Mouse (Mus musculus): ENCODE results near the gene Vkorc1l1. TPM values are rescaled to one million over a fixed set of nuclear protein-coding genes. Genes with fewer than 3 reads are reported as not detected.

The Vkorc1l1 gene
- polyA plus RNA-seq, 1 experiment from 2014 or later, result 31.3 TPM

DNA sequence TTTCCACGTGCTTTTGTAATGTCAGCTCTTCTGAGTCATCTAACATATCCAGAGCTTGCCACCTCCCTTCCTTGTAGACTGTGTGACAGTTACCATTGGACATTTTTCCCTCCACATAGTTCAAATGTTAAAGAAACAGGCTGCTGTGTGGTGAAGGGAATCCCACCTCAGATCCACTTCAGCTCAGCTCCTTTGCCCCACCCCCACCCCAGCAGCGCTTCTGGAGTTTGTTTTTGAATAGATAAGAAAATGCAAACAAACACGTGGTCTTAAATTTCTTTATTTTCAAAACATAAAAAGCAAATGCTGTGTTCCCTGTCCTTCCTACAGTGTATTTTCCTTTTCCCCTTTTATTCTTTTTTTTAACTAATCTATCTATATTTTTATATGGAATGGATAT lies 38.4 kb downstream of the Vkorc1l1 start:
- no peak for ATAC-seq (ENCODE audit: low FRiP score, low TSS enrichment)
- no peaks in the 10 kb centered on the region for H3K4me1 ChIP-seq (ENCODE audit: control insufficient read depth, insufficient read depth, low read length)
- H3K27ac ChIP-seq (replicated peaks; ENCODE audit: low read depth, low read length), result no peak overlapping the region
- H3K4me3 ChIP-seq (replicated peaks; ENCODE audit: low read depth, low read length), result no peak overlapping the region
- no peaks in the 10 kb centered on the region for H3K27me3 ChIP-seq (ENCODE audit: control insufficient read depth, insufficient read depth, low read length)
- peaks cover 24% of the 10 kb centered on the region for H3K36me3 ChIP-seq (ENCODE audit: control insufficient read depth, insufficient read depth, low read length)
- no peaks in the 10 kb centered on the region for H3K9me3 ChIP-seq (ENCODE audit: control insufficient read depth, low read length)
- no peak overlapping the region for H3K9ac ChIP-seq (replicated peaks; ENCODE audit: low read length)
- DNase-seq, result no peak
- 82% methylated on average over 3 of the region's 3 CpGs for WGBS
- no peak overlapping the region for H3K4me2 ChIP-seq (ENCODE audit: low read length)

DNA sequence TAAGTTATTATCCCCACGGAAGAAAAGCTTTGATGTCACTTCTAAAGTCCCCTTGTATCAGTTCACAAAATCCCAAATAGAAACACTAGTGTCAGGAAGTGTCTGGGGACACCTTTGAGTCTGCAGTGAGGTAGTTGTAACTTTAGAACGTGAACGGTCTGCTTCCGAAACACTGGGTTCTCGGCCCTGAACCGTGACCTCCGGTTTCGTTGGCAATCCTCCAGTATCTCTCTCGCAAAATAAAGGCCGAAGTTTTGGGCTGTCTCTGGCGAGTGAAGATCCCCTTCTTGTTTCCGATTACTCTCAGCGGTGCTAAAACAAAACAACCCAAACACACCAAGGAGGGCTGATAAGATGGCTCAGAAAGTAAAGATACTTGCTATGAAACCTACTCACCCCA lies 47.6 kb downstream of the Vkorc1l1 start:
- WGBS, result 90% methylated on average over 13 of the region's 13 CpGs
- H3K4me1 ChIP-seq (ENCODE audit: control insufficient read depth, insufficient read depth, low read length), result no peaks in the 10 kb centered on the region

DNA sequence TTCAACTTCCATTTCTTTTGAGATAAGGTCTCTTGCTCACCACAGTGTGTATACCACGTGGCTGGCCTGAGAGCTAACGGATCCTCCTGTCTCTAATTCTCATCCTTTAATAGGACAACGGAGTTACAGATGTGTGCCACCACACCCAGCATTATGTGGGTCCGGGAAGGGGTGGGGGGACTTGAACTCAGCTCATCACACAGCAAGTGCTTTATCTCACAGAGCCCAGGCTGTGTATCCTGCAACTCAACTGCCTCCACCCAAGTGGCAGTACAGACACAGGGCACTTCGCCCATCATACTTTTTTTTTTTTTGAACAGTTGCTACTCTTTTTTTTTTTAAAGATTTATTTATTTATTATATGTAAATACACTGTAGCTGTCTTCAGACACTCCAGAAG lies 50.1 kb downstream of the Vkorc1l1 start:
- H3K4me2 ChIP-seq (ENCODE audit: low read length), result no peak overlapping the region
- ATAC-seq (ENCODE audit: low FRiP score, low TSS enrichment), result no peak
- no peak overlapping the region for H3K4me3 ChIP-seq (replicated peaks; ENCODE audit: low read depth, low read length)
- no peak overlapping the region for H3K9ac ChIP-seq (replicated peaks; ENCODE audit: low read length)
- peaks cover 7% of the 10 kb centered on the region; the same call in 1 of the 2 replicates for H3K36me3 ChIP-seq (ENCODE audit: control insufficient read depth, insufficient read depth, low read length)
- H3K27ac ChIP-seq (replicated peaks; ENCODE audit: low read depth, low read length), result no peak overlapping the region
- no peaks in the 10 kb centered on the region for H3K27me3 ChIP-seq (ENCODE audit: control insufficient read depth, insufficient read depth, low read length)
- no peaks in the 10 kb centered on the region for H3K4me1 ChIP-seq (ENCODE audit: control insufficient read depth, insufficient read depth, low read length)
- no peaks in the 10 kb centered on the region for H3K9me3 ChIP-seq (ENCODE audit: control insufficient read depth, low read length)
- DNase-seq, result no peak
- WGBS, result 96% methylated on average over 5 of the region's 5 CpGs

More for the DNA sequence above, 47.6 kb downstream of the Vkorc1l1 start:
- DNase-seq, result no peak
- Histone ChIP-seq H3K4me2 (ENCODE audit: low read length) (no peak overlapping the region), H3K9me3 (ENCODE audit: control insufficient read depth, low read length) (no peaks in the 10 kb centered on the region), H3K9ac (replicated peaks; ENCODE audit: low read length) (no peak overlapping the region), H3K27ac (replicated peaks; ENCODE audit: low read depth, low read length) (no peak overlapping the region), H3K27me3 (ENCODE audit: control insufficient read depth, insufficient read depth, low read length) (no peaks in the 10 kb centered on the region), H3K36me3 (ENCODE audit: control insufficient read depth, insufficient read depth, low read length) (peaks cover 13% of the 10 kb centered on the region; the same call in 1 of the 2 replicates), H3K4me3 (replicated peaks; ENCODE audit: low read depth, low read length) (no peak overlapping the region)
- ATAC-seq (ENCODE audit: low FRiP score, low TSS enrichment), result no peak

DNA sequence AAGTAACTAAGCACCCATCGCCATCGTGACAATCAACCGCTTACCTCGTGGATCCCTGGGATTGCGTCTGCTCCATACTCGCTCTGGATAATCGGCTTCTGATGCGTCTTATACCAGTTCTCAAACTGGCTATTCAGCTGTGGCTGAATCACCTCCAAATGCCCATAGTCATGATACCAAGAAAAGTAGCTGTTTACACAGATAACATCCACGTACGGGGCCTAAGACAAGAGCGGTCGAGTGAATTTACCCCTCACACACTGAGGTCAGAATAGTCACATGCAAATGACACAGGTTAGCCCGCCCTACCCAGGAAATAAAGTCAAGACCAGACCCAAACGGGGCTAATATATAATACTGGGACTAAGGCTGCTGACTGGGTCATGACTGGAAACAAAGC lies 51.6 kb downstream of the Vkorc1l1 start:
- no peaks in the 10 kb centered on the region for H3K27me3 ChIP-seq (ENCODE audit: control insufficient read depth, insufficient read depth, low read length)
- no peaks in the 10 kb centered on the region for H3K9me3 ChIP-seq (ENCODE audit: control insufficient read depth, low read length)
- 95% methylated on average over 14 of the region's 14 CpGs for WGBS
- no peak overlapping the region for H3K9ac ChIP-seq (replicated peaks; ENCODE audit: low read length)
- H3K27ac ChIP-seq (replicated peaks; ENCODE audit: low read depth, low read length), result no peak overlapping the region
- DNase-seq, result no peak
- no peak overlapping the region for H3K4me3 ChIP-seq (replicated peaks; ENCODE audit: low read depth, low read length)
- no peak overlapping the region for H3K4me2 ChIP-seq (ENCODE audit: low read length)
- H3K4me1 ChIP-seq (ENCODE audit: control insufficient read depth, insufficient read depth, low read length), result no peaks in the 10 kb centered on the region
- H3K36me3 ChIP-seq (ENCODE audit: control insufficient read depth, insufficient read depth, low read length), result 0 out of 2 replicates have a peak, but pooled peaks cover 3% of the 10 kb centered on the region
- no peak for ATAC-seq (ENCODE audit: low FRiP score, low TSS enrichment)

DNA sequence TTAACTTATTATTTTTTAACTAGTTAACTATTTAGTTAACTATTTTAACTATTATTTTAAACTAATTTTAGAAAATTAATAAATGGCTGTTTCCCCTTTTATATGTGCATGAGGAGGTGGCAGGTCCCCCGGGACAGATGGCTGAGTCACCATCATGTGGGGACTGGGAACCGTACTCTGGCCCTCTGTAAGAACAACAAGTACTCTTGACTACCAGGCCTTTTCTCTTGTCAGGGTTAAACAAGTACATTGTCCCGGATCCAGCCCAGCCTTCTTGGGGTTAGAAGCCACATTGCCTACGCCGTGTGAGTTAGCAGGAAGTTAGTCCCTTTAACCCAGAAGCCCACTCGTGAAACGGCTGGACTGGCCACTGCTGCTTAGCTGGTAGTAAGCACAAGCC lies 53.2 kb downstream of the Vkorc1l1 start:
- no peak overlapping the region for H3K9ac ChIP-seq (replicated peaks; ENCODE audit: low read length)
- H3K36me3 ChIP-seq (ENCODE audit: control insufficient read depth, insufficient read depth, low read length), result no peaks in the 10 kb centered on the region
- H3K27ac ChIP-seq (replicated peaks; ENCODE audit: low read depth, low read length), result no peak overlapping the region
- H3K4me2 ChIP-seq (ENCODE audit: low read length), result no peak overlapping the region
- DNase-seq, result no peak
- no peak for ATAC-seq (ENCODE audit: low FRiP score, low TSS enrichment)
- H3K4me3 ChIP-seq (replicated peaks; ENCODE audit: low read depth, low read length), result no peak overlapping the region
- WGBS, result 92% methylated on average over 7 of the region's 7 CpGs
- H3K9me3 ChIP-seq (ENCODE audit: control insufficient read depth, low read length), result no peaks in the 10 kb centered on the region
- H3K27me3 ChIP-seq (ENCODE audit: control insufficient read depth, insufficient read depth, low read length), result no peaks in the 10 kb centered on the region
- H3K4me1 ChIP-seq (ENCODE audit: control insufficient read depth, insufficient read depth, low read length), result no peaks in the 10 kb centered on the region

DNA sequence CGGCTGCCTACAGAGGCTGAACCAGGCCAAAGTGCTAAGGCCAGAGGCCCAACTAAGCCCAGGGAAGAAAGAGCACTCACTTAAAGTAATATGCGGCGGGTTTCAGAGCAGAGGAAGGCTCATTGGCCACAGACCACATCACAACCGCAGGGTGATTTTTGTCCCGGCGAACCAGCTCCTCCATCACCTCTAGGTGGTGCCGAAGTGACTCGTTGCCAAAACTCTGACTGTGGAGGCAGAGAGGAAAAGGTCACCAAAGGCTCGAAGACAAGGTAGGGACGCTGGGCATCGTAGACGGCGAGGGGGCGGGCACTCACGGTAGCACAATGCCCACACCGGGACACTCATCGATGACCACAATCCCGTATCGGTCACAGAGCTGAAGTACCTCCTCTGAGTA lies 55.9 kb downstream of the Vkorc1l1 start:
- no peak for ATAC-seq (ENCODE audit: low FRiP score, low TSS enrichment)
- Histone ChIP-seq H3K9me3 (ENCODE audit: control insufficient read depth, low read length) (no peaks in the 10 kb centered on the region), H3K4me2 (ENCODE audit: low read length) (no peak overlapping the region), H3K4me3 (replicated peaks; ENCODE audit: low read depth, low read length) (no peak overlapping the region), H3K36me3 (ENCODE audit: control insufficient read depth, insufficient read depth, low read length) (no peaks in the 10 kb centered on the region), H3K9ac (replicated peaks; ENCODE audit: low read length) (no peak overlapping the region), H3K4me1 (ENCODE audit: control insufficient read depth, insufficient read depth, low read length) (peaks cover 7% of the 10 kb centered on the region), H3K27me3 (ENCODE audit: control insufficient read depth, insufficient read depth, low read length) (no peaks in the 10 kb centered on the region), H3K27ac (replicated peaks; ENCODE audit: low read depth, low read length) (no peak overlapping the region)
- DNase-seq, result no peak
- WGBS, result 71% methylated on average over 19 of the region's 19 CpGs

DNA sequence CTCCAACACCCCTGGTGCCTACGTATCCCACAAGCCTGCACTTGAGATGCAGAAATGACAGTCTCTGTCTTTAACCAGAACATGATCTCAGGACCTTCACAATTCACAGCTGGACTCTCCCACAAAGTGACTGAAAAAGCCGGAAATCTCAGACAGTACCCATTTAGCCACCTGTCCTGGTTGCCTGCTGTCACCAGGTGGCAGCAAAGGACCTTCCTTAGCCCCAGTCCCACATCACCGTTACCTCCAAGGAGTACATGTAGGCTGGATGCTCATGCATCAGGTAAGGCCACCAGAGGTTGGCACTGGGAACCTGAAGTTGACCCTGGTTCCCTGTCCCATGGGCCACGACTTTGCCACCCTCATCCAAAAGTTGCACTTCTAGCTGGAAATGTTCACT lies 57.3 kb downstream of the Vkorc1l1 start:
- ATAC-seq (ENCODE audit: low FRiP score, low TSS enrichment), result no peak
- DNase-seq, result peak; percentile 83
- Histone ChIP-seq H3K4me1 (ENCODE audit: control insufficient read depth, insufficient read depth, low read length) (peaks cover 9% of the 10 kb centered on the region), H3K4me2 (ENCODE audit: low read length) (no peak overlapping the region), H3K9me3 (ENCODE audit: control insufficient read depth, low read length) (no peaks in the 10 kb centered on the region), H3K36me3 (ENCODE audit: control insufficient read depth, insufficient read depth, low read length) (no peaks in the 10 kb centered on the region), H3K9ac (replicated peaks; ENCODE audit: low read length) (no peak overlapping the region), H3K4me3 (replicated peaks; ENCODE audit: low read depth, low read length) (no peak overlapping the region), H3K27me3 (ENCODE audit: control insufficient read depth, insufficient read depth, low read length) (no peaks in the 10 kb centered on the region), H3K27ac (replicated peaks; ENCODE audit: low read depth, low read length) (no peak overlapping the region)
- 28% methylated on average over 4 of the region's 4 CpGs for WGBS

DNA sequence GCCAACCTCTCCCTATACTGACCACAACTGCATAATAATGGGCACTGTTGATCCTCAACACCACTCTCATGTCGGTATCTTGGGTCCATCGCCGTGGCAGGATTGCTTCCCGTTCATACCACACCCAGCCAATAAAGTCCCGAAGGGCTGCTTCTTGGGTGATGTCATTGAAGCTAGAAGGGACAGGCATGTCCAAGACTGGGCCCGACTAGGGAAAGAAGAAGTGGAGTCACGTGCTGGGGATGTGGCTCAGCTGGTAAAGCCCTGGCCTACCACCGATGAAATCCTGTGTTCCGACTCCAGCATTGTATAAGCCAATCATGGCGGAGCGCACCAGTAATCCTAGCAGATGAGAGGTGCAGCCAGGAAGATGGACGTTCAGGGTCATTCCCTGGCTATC lies 59.0 kb downstream of the Vkorc1l1 start:
- H3K9ac ChIP-seq (replicated peaks; ENCODE audit: low read length), result no peak overlapping the region
- H3K4me2 ChIP-seq (ENCODE audit: low read length), result no peak overlapping the region
- ATAC-seq (ENCODE audit: low FRiP score, low TSS enrichment), result no peak
- WGBS, result 92% methylated on average over 12 of the region's 12 CpGs
- DNase-seq, result no peak
- peaks cover 9% of the 10 kb centered on the region for H3K4me1 ChIP-seq (ENCODE audit: control insufficient read depth, insufficient read depth, low read length)
- H3K4me3 ChIP-seq (replicated peaks; ENCODE audit: low read depth, low read length), result no peak overlapping the region
- no peak overlapping the region for H3K27ac ChIP-seq (replicated peaks; ENCODE audit: low read depth, low read length)
- H3K27me3 ChIP-seq (ENCODE audit: control insufficient read depth, insufficient read depth, low read length), result no peaks in the 10 kb centered on the region
- H3K9me3 ChIP-seq (ENCODE audit: control insufficient read depth, low read length), result no peaks in the 10 kb centered on the region
- no peaks in the 10 kb centered on the region for H3K36me3 ChIP-seq (ENCODE audit: control insufficient read depth, insufficient read depth, low read length)

DNA sequence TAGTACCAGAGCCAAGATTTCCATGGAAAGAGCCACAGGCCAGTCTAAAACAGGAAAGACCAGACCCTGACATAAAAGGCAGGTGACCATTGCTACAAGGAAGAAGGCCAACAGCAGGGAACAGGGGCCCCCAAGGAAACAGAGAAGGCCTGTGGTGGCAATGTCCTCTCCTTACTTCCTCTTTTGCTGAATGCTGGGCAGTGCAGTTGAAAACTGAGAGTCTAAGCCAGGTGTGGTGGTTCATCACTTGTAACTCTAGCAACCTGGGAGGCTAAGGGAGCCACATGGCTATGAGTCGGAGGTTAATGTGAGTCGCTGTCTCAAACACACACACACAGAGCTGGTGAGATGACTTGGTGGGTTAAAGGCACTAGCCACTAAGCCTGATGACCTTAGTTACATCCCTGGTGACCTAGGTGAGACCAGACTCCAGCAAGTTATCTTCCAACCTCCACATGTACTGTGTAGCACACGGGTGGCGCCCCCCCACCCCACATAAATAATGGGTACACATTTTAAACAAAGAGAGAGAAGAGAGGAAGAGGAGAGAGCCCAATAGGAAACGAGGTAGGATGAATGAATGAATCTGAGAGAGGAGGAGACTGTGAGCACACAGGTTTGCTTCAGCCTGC lies 59.7 kb downstream of the Vkorc1l1 start:
- ATAC-seq (ENCODE audit: low FRiP score, low TSS enrichment) (no peak), DNase-seq (no peak)
- Histone ChIP-seq H3K4me1 (ENCODE audit: control insufficient read depth, insufficient read depth, low read length) (peaks cover 9% of the 10 kb centered on the region), H3K27me3 (ENCODE audit: control insufficient read depth, insufficient read depth, low read length) (no peaks in the 10 kb centered on the region), H3K4me2 (ENCODE audit: low read length) (peak overlapping the region; percentile 82), H3K4me3 (replicated peaks; ENCODE audit: low read depth, low read length) (peak overlapping the region; percentile 53; the same call in 1 of the 2 replicates), H3K36me3 (ENCODE audit: control insufficient read depth, insufficient read depth, low read length) (no peaks in the 10 kb centered on the region), H3K9me3 (ENCODE audit: control insufficient read depth, low read length) (no peaks in the 10 kb centered on the region), H3K9ac (replicated peaks; ENCODE audit: low read length) (no peak overlapping the region), H3K27ac (replicated peaks; ENCODE audit: low read depth, low read length) (no peak overlapping the region)
- WGBS, result 80% methylated on average over 5 of the region's 5 CpGs

Data from midbrain, embryonic 14.5 days (tissue).